Mouse (Mus musculus) kidney, embryonic 14.5 days (tissue): ENCODE data around the gene Enho. TPM values are rescaled to one million over a fixed set of nuclear protein-coding genes. Genes with fewer than 3 reads are reported as not detected.

ENCODE experiments used
- polyA plus RNA-seq: library from polyadenylated mRNA; unstranded; fragments of >200 nt; fragmentation: Nextera tagmentation; extraction: Ambion mirVana; gene quantifications from 2 replicates; pipeline ENCODE4 v1.2.1, GENCODE M21; 2014

Enho gene
- polyA plus RNA-seq, 1 experiment from 2014 or later = 23.5 TPM

Other genes with a start within 250 kb of the Enho start
- 8.5 and 9.3 TPM in 2 replicates for gene Kif24, start 175.4 kb downstream of the Enho start, polyA plus RNA-seq
- 61.5 and 75.7 TPM in 2 replicates for gene Nudt2, start 175.2 kb downstream of the Enho start, polyA plus RNA-seq
- 3.8 and 8.9 TPM in 2 replicates for gene AI464131, start 137.2 kb downstream of the Enho start, polyA plus RNA-seq
- 0.93 and 1.0 TPM in 2 replicates for gene 1110017D15Rik, start 123.0 kb downstream of the Enho start, polyA plus RNA-seq
- 2.2 and 2.7 TPM in 2 replicates for gene Fam219a, start 70.8 kb downstream of the Enho start, polyA plus RNA-seq
- gene Dnaic1, start 70.5 kb downstream of the Enho start, polyA plus RNA-seq = 2.2 and 2.4 TPM in 2 replicates
- gene Cntfr, start 56.8 kb upstream of the Enho start, polyA plus RNA-seq = 16.6 and 31.5 TPM in 2 replicates
- 122 and 125 TPM in 2 replicates for gene Il11ra1, start 59.7 kb upstream of the Enho start, polyA plus RNA-seq
- 86.2 and 91.3 TPM in 2 replicates for gene Rpp25l, start 73.2 kb upstream of the Enho start, polyA plus RNA-seq
- 107 and 114 TPM in 2 replicates for gene Dctn3, start 82.8 kb upstream of the Enho start, polyA plus RNA-seq
- gene Arid3c, start 90.8 kb upstream of the Enho start, polyA plus RNA-seq = 0.12 TPM in 1 of 2 replicates, not detected in the other
- 35.0 and 42.1 TPM in 2 replicates for gene Galt, start 114.9 kb upstream of the Enho start, polyA plus RNA-seq
- 80.8 and 92.2 TPM in 2 replicates for gene Sigmar1, start 115.8 kb upstream of the Enho start, polyA plus RNA-seq
- gene Ccl27a, start 133.9 kb upstream of the Enho start, polyA plus RNA-seq = 36.5 and 42.3 TPM in 2 replicates